Mouse (Mus musculus): ENCODE measurements around the gene Dyx1c1. TPM values are rescaled to one million over a fixed set of nuclear protein-coding genes. Genes with fewer than 3 reads are reported as not detected.

Dyx1c1 gene
- total RNA-seq (2021) = under 1 TPM; 0.43 to 0.79 TPM

DNA sequence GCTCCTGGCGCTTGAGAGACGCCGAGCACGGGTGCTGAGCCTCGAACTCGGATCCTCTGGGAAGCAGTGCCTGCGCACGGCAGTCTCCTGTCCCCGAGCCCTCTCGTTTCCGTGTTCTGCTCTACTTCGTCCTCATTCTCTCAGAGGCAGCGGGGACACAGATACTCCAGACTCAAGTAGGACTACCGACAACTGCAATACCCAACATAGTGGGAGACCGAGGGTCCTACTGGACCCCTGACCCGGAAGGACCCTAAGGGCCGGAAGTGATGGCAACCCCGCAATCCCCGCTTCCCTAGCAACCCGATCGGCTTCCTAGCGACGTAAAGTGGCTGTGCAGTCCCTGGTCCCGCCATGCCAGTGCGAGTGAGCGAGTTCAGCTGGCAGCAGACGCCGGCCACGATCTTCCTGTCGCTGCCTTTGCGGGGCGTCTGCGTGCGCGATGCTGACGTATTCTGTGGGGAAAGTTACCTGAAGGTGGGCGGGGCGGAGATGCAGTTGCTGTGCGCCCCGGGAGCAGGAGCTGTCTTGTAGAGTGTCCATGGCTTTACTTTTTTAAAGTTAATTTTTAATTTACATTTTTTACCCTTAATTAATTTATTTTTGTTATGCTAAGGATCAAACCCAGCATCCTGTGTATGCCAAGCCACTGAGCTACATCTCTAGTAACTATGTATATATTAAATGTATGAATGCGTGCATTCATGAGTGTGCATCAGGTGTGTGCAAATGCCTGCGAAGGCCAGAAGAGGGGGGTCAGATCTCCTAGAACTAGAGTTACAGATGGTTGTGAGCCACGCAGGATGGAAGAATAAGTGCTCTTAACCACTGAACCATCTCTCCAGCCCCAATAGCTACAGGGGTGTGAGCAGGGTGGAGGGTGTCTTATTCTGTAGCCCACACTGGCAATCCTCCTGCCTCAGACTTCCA is at the start of gene Dyx1c1, which contains the start of gene Gm44503:
Gene Dyx1c1 (plus strand): TSS at position 265 of the 930 bp plus-strand sequence.
Gene Gm44503 (plus strand): TSS at position 332 of the 930 bp plus-strand sequence.
- peak; percentile 76 to 83 for DNase-seq
- intact Hi-C loops (cut with DNase I) = loop anchor here (5.0 kb wide), 1 partner anchor 71 kb away; no protein-coding TSS in a partner anchor

DNA sequence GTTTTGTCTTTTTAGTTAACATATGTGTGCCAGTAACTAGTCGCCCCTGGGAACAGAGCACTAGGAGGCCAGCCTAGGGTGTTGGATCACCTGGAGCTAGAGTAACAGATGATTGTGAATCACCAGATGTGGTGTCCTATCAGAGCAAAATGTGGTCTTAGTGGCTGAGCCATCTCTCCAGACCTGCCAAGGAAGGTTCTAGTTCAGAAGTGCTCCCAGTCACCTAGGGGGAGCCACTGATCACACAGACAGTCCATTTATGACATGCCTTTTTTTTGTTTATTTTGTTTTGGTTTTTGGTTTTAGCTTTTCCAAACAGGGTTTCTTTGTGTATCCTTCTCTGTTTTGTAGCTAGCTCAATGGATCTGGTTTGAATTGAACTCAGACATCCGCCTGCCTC is 47.2 kb upstream of the Dyx1c1 start:
- no peak for DNase-seq
- intact Hi-C loops (cut with DNase I) = no loop called here

DNA sequence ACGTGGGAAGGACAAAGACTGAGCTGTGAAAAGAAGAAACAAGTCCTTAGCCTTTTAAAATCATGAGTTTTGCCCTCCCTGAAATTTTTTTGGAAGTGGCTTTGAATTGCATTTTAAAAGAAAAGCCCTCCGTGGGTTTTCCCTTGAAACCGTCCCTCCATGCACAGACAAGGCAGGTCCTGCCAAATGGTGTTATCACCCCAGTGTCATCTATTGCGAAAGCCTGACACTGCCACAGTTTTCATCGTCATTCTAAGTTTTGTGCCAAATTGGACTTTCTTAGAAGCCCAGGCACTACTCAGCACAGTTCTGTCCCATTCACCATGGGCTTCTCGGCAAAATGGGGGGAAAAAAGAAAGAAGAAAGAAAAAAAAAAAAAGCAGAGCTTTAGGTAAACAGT is 45.0 kb upstream of the Dyx1c1 start:
- intact Hi-C loops (cut with DNase I) = no loop called here
- DNase-seq = no peak

DNA sequence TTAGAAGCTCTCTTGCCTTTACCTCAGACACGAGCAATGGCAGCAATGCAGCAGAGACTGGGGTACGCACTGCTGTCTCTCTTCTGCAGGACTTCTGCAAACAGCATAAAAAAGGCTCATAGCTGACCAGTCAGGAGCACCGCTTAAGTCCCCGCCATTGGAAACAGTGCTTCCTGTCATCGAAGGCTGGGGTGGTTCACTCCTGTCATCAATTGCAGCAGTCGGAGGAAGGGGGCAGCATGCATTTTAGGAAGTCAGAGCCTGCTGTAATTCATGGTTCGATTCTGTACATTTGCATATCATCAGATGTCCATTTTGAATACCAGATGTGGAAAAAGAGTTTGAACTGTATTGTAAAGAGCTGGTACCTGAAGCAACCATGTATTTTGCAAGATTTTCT is 42.9 kb upstream of the Dyx1c1 start:
- no peak for DNase-seq
- intact Hi-C loops (cut with DNase I) = no loop called here

DNA sequence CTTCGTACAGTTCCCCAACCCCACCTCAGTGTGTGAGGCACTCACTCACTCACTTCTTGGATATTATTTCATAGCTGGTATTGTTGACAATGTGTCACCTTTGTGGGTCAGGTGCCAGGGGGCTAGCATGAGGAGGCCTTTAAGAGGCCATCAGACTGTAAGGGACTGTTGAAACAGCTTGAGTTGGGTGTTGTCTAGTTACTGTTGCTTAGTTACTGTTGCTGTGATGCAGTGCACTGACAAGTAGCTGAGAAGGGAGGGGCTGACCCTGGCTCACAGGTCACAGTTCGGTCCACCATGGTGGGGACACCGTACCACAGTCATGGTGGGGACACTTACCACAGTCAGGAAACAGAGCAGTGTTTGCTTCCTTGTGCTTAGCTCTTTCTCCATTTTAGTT is 35.5 kb upstream of the Dyx1c1 start:
- intact Hi-C loops (cut with DNase I) = no loop called here
- no peak for DNase-seq

DNA sequence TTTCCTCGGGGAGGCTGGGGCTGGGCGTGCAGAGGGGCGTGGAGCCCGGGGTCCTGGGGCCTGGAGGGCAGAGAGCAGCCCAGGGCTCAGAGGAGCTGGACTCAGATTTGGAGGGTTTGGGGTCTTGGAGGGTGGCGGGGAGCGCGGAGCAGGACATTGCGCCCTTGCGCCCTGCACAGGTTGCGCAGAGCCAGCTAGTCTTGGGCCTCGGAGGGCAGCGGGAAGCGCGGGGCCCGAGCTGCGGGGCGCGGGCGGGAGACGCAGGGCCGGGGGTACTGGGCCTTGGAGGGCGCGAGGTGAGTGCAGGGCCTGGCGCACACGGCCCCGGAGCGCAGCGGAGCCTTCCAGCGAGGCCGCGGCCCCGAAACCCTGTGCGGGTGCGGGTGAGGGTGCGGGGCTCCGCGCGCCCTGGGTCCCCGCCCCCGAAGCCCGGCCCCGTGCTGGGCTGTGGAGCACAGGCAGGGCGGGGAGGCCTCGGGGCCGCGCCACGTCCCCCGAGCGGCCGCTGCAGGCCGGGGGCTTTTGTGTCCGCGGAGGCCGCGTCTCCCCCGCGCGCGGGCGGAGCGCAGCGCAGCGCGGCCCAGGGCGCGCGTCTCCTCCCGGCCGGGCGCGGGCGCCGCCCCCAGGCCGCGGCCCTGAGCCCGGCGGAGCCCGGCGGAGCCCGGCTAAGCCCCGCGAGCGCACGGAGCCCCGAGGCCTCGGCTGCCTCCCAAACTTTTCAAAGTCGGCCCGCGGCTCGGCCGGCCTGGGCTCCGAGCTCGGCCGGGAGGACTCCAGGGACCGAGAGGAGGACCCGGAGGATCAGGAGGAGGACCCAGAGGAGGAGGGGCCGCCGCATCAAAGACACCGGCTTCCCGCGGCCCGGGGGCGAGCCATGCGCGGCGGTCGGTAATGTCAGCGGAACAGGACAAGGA is 33.3 kb upstream of the Dyx1c1 start, which contains the start of gene Pygo1:
Gene Pygo1 (plus strand): TSS at position 625 of the 914 bp plus-strand sequence.
- DNase-seq = peak; percentile 73 to 75
- intact Hi-C loops (cut with DNase I) = no loop called here

DNA sequence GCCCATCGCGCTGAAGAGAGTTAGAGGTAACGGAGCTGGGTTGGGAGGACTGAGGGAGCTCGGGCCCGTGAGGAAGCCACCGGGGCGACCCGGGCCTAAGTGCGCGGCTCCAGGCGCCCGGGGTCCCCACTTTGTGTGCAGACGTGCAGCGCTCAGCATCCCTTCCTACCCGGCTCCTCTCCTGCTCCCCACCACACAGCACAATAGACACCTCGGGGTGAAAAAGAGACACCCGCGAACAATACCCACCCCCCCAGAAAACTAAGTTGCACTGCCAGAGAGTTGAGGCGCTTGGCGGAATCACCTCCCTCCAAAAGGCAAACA is 32.7 kb upstream of the Dyx1c1 start:
- intact Hi-C loops (cut with DNase I) = no loop called here
- no peak for DNase-seq

DNA sequence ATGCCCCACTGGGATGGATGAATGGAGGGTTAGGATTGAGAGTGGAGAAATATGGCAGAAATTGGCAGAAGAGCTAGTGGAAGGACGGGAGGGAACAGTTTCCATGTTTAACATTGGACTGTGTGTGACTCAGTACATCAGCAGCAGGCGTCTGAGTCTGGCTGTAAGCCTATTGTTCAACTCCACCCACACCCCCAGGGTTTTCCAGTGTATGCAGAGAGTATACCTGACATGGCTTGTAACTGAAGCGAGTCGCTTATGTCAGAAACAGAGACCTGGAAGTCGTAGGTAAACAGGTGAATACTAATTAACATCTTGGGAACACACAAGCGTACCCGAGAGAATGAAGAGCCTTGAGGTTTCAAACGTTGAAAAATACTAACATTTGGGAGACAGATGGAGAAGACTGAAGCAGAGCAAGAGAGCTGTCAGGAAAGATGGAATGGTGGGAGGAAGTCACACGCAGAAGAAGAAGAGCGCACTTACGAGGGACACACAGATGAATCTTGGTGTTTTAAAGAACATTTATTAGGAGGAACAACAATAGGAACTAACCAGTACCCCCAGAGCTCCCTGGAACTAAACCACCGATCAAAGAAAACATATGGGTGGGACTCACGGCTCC is 27.3 kb upstream of the Dyx1c1 start:
- no peak for DNase-seq
- intact Hi-C loops (cut with DNase I) = no loop called here

DNA sequence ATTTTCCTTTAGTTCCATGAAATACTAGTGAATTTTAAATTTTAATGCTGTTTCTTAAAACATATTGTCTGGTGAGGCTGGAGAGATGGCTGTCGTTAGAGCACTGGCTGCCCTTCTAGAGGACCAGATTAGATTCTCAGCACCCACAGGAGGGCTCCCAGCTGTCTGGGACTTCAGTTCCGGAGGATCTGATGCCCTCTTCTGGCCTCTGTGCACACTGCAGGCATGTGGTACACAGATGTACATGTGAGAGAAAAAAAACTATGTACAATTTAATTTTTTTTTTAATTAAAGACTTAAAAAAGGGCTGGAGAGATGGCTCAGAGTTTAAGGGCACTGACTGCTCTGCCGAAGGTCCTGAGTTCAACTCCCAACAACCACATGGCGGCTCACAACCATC is 23.3 kb upstream of the Dyx1c1 start:
- intact Hi-C loops (cut with DNase I) = no loop called here
- no peak for DNase-seq

DNA sequence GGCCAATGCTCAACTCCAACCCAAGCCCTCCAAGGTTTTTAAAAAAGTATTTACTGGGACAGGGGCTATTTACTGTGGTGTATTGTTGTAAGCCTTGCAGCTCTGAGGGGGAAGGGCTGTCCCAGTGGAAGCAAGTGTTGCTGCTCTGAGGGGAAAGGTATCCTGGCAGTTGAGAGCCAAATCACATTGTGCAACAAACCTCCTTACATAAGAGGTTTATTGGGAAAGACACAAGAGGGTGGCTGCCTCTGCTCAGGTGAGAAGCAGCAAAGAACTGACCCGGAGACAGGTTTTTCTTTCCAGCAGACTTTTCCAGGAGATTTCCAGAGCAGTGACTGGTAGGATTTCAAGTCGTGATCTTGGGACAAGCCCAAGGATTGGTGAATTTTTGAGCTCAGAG is 22.3 kb upstream of the Dyx1c1 start:
- intact Hi-C loops (cut with DNase I) = no loop called here
- no peak for DNase-seq

DNA sequence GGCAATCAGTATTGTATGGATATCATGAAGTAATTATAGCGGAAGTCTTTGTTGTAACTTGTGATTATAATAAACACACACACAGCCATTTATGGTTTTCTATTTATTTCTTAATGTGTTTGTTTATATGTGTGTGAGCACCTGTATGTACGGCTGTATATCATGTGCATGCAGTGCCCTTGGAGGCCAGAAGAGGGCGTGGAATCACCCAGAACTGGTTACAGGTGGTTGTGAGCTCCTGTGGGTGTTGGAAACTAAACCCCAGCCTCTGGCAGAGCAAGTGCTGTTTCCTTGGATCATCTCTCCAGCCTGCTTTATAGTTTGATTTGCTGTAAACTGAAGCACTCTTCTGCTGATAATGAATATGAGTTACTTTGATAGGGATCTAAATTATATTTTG is 15.2 kb upstream of the Dyx1c1 start:
- intact Hi-C loops (cut with DNase I) = no loop called here
- DNase-seq = no peak

DNA sequence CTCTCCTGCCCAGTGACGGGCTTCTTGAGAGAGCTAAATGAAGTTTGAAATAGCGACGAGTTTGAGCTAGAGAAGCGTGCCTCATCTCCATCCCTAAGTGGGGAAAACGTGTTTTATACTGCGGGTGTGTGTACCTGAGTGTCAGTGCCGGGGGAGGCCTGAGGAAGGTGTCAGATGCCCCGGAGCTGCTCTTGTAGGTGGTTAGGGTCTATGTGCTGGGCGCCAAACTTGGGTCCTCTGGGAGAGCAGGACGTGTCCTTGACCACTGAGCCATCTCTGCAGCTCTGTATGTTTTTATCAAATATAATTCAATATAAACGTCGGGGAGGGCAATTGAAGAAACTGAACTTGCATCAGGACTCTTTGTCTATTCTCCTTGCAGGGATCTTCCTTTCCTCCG is 14.3 kb upstream of the Dyx1c1 start:
- DNase-seq = no peak
- intact Hi-C loops (cut with DNase I) = no loop called here

DNA sequence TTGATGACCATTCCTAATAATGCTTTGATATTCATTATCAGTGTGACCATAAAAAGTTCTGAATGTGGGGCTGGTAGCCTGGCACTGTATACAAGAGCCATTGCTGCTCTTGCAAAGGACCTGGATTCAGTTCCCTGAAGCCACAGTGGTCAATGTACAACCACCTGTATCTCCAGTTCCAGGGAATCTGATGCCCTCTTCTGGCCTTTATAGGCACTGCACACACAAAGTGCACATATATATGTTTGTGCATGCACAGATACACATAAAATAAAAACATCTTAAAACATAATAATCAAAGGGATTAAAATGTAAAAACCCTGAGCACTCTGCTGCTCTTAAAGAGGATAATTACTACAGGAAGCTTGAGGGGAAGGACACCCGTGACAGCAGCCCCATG is 11.6 kb upstream of the Dyx1c1 start:
- DNase-seq = no peak
- intact Hi-C loops (cut with DNase I) = no loop called here

DNA sequence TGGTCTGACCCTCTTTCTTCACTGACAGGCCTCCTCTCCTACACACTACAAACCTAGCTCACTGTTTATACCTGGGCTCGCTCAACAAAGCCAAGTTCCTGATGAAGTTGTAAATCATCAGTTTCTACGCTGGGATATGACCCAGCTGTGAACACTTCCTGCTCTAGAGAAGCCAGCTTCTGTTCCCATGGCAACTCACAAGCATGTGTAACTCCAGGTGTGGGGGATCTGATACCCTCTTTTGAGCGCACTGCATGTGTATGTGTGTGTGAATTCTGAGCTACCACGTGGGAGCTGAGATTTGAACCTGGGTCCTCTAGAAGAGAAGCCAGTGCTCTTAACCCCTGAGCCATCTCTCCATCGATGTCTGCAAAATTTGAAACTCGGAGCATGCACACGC is 9.0 kb upstream of the Dyx1c1 start:
- intact Hi-C loops (cut with DNase I) = no loop called here
- DNase-seq = no peak

DNA sequence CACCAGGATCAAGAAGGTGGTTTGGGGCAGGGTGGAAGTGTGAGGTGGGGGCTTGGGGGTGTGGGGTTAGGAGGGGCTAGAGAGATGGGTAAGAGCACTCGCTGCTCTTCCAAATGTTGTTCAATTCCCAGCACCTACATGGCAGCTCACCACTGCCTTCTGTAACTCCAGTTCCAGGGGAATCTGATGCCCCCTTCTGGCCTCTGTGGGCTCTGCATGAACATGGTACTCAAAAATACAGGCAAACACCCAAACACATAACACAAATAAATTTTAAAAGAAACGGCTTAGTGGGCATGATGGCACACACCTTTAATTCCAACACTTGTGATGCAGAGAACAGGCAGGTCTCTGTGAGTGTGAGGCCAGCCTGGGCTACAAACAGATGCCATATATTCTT is 3.8 kb upstream of the Dyx1c1 start:
- no peak for DNase-seq
- intact Hi-C loops (cut with DNase I) = loop anchor here (5.0 kb wide), 1 partner anchor 67 kb away; no protein-coding TSS in a partner anchor

DNA sequence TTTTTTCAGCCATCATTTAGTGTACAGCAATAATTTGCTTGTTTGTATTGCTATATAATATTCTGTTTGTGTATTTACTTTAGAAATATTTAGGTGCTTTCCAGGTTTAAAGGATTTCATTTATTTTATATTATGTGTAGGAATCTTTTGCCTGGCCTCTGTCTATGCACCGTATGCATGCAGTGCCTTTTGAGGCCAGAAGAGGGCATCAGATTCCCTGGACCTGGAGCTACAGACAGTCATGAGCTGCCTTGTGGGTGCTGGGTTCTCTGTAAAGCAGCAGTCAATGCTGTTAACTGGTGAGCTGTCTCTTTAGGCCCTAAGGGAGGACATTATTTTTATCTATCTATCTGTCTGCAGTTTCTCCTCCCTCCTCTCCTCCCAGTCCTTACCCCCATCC is 3.0 kb upstream of the Dyx1c1 start:
- intact Hi-C loops (cut with DNase I) = loop anchor here (5.0 kb wide), 1 partner anchor 68 kb away; no protein-coding TSS in a partner anchor
- DNase-seq = peak; percentile 49 to 57

DNA sequence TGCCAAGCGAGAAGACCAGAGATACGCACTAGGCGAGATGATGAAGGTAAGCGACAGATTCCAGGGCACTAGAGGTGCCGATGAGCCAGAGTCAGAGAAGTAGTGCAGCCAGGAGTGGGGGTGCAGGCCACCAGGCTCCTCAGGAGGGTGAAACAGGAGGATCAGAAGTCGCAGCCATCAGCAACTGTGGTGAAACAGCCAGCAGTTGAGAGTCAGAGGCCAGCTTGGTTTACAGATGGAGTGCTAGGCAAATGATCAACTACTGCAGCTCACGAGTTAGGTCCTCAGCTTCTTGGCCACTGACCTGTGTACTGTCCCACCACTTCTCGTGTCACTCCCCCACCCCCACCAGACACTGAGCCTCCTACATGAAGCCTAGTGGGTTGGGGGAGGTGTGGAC is 2.8 kb downstream of the Dyx1c1 start:
- DNase-seq = no peak
- intact Hi-C loops (cut with DNase I) = no loop called here

DNA sequence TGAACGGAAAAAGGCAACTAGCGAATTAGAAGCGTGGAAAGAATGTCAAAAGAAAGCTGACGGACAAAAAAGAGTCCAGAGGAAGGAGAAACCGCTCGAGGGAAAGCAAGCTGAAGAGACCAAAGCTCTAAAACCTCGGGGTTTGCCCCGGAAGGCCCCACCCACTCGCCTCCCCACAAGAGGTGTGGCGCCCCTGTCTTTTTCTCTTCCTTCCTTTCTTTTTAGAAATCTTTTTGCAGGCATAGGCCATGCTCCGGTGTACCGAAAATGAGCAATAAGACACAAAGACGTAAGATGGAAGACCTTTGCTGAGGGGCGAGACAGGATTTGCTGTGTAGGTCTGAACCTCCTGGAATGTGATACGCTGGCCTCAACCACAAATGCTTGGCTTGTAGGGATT is 3.4 kb downstream of the Dyx1c1 start:
- DNase-seq = no peak
- intact Hi-C loops (cut with DNase I) = no loop called here

DNA sequence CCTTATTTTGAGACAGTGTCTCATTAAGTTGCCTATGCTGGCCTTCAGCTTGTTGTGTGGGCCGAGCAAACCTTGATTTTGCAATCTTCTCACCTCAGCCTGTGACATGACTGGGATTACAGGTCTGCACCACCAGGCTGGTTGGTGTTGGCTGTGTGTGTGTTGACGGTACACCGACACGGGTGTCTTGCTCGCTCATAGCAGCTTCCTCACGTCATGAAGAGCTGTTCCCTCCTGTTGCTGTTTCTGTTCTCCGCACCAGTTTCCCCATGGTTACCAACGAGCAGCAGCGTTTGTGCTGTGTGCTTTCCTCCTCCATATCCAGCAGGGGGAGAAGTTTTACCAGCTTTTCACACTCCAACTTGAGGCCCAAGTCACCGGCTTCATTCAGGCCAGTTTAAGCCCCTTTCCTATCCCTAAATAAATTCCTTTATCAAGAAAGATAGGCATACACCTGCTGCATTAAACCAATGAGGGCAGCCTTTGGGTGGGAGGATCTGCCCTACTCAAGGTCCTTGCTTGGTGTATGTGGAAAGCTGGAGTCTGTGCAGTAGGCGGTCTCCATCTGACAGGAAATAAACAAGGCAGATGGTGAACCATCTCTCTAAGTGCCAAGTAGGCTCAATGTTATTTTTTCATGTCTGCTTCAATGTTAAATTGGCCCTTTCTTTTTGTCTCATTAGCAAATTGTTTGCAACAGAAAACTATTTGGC is 9.9 kb downstream of the Dyx1c1 start:
- peak; percentile 47 to 65 for DNase-seq
- intact Hi-C loops (cut with DNase I) = loop anchor here (1.0 to 5.0 kb wide), 2 partner anchors 74 to 123 kb away; partner anchors contain the start of genes Pigb and Rab27a

DNA sequence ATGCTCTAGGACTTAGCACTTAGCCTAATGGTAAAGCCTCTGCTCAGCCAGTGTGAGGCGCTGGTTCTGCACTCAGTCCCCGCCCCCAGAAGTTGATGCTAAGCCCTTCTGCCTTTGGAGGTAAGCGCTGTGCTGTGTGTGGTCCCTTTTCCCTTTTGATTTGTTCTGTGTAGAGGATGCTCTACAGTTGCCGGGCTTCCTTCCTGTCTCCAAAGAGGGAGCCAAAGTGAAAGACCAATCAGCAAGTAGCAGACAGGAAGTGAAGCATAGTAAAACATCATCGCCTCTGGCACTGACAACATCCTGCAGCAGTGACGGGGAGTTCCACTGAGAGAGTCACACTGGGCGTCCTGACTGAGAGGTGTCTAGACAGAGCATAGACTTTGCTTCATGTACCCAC is 11.3 kb downstream of the Dyx1c1 start:
- intact Hi-C loops (cut with DNase I) = loop anchor here (5.0 kb wide), 1 partner anchor 72 kb away; the partner anchor contains the start of genes Pigb and Rab27a
- DNase-seq = peak; percentile 29 to 45
